Mouse (Mus musculus): ENCODE data around the gene Krt10.

The Krt10 gene

GRCm38 (mm10) chr11:99369853-99370451, 19.2 kb downstream of the Krt10 start:
- DNase-seq: peak; percentile 59

- no peak for DNase-seq
These were observed 19.9 kb downstream of the Krt10 start for GRCm38 (mm10) chr11:99369229-99369628.

GRCm38 (mm10) chr11:99366791-99367190, 22.4 kb downstream of the Krt10 start:
- no peak for DNase-seq

- DNase-seq: no peak
These were observed 24.8 kb downstream of the Krt10 start for GRCm38 (mm10) chr11:99364412-99364811.

- DNase-seq: no peak
These were observed 27.7 kb downstream of the Krt10 start for GRCm38 (mm10) chr11:99361423-99361822.

- DNase-seq: no peak
These were observed 38.2 kb downstream of the Krt10 start, which contains the start of gene Krt27 for GRCm38 (mm10) chr11:99351004-99351403. TSS of gene Krt27 (minus strand) at chr11:99351104.

GRCm38 (mm10) chr11:99339299-99339847, 49.8 kb downstream of the Krt10 start:
- no peak for DNase-seq

- DNase-seq: no peak
These were observed 51.3 kb downstream of the Krt10 start, which contains the start of gene Krt26 for GRCm38 (mm10) chr11:99337866-99338265. TSS of gene Krt26 (minus strand) at chr11:99337966.

Data from cerebellum, adult 9-11 months (tissue).